Mouse (Mus musculus): ENCODE results near the gene 1700001C19Rik.

The 1700001C19Rik gene

DNA sequence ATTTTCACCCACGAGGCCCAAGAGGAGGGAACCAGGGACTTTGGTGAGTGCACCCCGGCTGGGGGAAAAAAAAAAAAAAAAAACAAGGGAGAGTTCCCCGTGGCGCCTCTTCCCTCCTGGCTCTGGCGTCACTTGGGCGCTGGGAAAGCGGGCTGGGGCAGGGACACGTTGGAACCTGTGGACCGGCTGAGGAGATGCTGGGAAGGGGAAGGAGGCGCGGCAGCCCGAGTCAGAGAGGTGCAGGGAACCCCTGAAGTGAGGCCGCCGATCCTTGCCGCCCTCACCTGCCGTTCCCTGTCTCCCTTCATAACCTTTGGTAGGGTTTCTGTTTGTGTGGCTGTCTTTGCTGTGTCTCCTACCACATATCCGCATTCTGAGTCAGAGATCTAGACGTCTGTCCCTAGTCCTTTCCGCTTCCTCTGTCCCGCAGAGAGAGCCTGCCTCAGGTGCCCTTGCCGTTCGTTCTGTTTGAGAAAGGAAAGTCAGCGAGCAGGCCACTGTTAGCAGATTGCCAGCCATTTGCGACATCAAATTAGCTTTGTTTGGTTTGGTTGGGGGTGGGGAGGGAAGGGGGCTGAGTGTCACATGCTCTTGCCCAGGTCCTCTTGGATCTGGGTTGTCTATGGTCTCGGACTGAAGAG lies at the start of gene 1700001C19Rik:
1700001C19Rik (minus strand) TSS at position 470 of the 641 bp plus-strand sequence.
- no peak for DNase-seq (ENCODE audit: low spot score in 2 of 2)

DNA sequence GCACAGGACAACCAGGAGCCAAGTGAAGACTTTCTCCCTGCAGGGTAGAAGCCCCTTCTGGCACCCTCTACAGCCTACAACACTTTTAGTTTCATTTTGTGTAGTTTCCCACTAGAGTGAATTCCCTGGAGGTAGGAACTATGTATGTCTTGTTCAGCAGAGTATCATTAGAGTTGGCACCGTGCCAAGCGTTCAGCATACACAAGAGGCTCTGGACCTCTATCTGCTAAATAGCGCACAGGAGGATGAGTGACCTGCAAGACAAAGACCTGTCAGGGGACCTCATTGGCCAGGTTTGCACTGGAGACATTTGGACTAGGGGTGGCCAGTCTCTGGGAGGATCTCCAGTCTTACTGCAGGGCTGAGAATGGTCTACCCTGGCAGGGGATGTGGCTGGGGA lies 48.6 kb upstream of the 1700001C19Rik start:
- DNase-seq (ENCODE audit: low spot score in 2 of 2), result no peak

DNA sequence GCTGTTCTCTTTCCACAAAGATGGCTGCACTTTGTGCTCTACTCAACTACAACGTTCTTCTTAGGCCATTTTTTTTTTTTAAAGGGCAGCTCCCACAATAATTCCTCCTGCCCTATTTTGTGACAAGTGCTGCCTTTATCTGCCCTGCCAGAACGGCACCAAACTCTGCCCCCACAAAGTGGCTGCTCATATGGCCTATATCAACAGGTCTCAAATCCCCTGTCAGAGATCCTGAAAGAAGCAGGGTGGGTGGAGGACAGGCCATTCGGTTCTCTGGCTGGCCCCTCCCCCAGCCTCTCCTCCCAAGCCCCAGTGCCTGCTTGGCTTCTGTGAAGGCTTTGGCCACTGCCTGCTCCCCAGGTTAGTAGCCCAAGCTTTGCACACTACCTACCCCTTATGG lies 47.8 kb upstream of the 1700001C19Rik start:
- DNase-seq (ENCODE audit: low spot score in 2 of 2), result no peak

DNA sequence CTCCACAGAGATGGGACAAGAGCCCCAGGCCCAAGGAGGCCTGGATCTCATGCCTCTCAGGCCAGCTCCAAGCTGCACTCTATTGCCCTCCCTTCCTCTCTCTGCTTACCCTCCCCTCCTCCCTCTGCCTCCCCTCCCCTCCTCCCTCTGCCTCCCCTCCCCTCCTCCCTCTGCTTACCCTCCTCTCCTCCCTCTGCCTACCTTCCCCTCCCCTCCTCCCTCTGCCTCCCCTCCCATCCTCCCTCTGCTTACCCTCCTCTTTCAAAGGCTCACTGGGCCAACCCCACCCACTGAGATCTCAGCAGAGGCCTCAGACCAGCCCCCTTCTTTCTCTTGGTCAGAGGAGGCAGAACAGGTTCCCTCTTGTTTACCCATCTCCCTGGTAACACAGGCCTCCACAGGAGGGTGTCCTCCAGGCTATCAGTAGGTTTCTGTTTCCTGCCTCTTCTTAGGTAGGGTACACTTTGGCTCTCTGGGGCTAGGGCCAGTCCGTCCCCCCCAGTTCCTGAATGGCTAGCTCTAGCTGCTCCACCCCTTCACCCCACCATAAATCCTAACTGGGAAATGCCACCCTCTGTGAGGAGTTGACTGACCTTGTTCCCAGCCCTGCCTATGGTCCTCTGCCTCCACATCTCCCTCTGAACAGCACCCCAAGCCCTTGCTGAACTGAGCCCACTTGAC lies 47.2 kb upstream of the 1700001C19Rik start:
- no peak for DNase-seq (ENCODE audit: low spot score in 2 of 2)

DNA sequence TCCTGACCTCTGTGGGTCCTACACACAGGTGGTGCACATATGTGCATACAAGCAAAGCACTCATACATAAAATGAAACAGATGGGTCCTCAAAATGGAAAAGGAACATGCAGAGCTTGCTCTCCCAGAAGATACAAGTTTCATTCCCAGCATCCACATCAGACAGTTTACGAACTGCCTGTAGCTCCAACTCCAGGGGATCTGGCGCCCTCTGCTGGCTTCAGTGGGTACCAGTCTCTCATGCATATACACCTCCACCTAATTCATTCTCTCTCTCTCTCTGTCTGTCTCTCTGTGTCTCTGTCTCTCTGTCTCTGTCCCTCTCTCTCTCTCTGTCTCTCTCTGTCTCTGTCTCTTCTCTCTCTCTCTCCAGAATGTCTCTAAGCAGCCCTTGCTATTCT lies 45.2 kb upstream of the 1700001C19Rik start:
- peak; percentile 49 to 62 for DNase-seq (ENCODE audit: low spot score in 2 of 2)

DNA sequence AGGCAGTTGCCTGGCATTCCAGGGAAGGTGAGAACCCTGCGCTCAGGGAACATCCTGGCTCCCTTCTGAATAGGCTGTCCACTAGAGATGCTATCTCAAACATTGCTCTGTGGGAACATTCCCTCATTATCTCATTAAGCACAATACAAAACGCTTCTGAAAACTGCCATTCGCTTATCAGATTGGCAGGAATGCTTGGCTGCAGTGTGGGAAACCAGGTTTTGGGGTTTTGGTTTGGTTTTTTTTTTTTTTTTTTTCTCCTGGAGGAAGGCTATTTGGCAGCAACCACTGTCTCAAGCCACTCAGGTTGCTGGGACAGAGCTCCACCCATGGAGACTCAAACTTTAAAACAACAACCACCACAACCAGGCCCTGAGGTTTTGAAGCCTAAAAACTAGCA lies 42.7 kb upstream of the 1700001C19Rik start:
- no peak for DNase-seq (ENCODE audit: low spot score in 2 of 2)

DNA sequence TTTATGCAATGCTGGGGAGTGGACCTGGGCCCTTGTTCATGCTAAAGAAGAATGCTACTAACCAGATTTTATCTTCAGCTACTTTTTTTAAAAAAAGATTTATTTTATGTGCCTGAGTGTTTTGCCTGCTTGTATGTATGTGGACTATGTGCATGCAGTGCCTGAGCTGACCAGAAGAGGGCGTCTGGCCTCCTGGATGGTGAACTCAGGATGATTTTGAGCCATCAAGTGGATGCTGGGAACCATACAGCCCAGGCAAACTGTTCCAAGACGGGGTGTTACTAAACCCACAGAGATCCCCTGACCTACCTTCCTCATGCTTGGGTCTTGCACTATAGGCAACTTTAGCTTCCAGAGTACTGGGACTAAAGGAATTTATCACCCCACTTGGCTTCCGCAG lies 38.5 kb upstream of the 1700001C19Rik start:
- DNase-seq (ENCODE audit: low spot score in 2 of 2), result no peak

DNA sequence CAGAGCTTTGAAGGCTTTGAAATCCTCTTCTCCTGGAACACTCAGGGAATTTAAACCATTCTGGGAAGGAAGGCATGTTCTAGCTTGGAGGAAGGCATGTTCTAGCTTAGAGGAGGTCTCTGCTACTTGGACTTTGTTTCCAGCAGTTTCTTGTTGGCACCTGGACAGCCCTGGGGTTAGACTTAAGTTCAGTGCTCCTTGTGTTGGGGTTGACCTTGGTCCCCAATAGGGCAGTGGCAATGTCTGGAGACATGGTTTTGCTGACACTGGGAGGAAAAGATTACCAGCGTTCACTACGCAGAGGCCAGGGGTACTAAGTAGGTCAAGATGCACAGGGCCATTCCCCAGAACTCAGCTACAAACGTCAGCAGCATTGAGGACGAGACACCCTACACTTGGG lies 38.0 kb upstream of the 1700001C19Rik start:
- no peak for DNase-seq (ENCODE audit: low spot score in 2 of 2)

DNA sequence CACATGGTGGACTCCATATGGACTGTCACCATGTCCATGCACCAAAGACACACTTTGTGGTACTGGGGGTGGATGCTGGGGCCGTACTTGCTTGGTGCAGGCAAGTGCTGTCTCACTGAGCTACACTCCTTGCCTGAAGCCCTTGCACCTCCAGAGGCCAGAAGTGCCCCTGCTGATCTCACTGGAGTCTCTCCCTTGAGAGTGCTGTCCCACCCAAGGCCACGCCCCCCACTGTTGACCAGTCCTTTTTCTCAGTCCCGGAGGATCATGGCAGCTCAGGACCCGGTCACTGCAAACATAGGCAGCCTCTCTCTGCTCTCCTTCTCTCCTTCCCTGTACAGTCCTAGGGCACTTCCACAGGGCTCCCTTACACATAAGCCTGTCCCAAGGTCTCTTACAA lies 37.1 kb upstream of the 1700001C19Rik start:
- no peak for DNase-seq (ENCODE audit: low spot score in 2 of 2)

DNA sequence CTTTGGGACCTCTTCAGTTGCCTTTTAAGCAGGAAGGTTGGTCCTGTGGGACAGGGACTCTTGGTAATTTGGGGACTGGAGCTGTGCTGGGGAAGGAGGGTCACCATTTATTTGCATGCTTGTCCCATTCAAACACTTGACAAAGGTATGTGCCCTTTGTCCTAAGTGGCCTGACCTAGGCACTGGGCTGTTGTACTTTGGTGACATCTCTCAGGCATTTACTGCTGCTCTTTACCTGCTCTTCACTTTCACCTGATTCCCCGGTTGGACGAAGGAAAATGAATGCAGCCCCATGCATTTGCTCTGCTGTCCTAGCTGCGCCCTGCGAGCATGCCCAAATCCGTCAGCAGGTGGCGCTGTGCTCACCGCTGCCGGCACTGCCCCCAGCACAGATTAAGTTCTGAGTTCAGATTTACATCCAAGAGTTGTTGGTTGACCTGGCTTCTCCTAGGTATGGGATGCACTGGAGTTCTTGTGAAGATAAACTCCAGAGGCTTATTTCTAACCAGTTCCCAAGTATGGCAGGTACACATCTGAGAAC lies 36.3 kb upstream of the 1700001C19Rik start:
- peak in 1 of 2 experiments; percentile 39 for DNase-seq (ENCODE audit: low spot score in 2 of 2)

DNA sequence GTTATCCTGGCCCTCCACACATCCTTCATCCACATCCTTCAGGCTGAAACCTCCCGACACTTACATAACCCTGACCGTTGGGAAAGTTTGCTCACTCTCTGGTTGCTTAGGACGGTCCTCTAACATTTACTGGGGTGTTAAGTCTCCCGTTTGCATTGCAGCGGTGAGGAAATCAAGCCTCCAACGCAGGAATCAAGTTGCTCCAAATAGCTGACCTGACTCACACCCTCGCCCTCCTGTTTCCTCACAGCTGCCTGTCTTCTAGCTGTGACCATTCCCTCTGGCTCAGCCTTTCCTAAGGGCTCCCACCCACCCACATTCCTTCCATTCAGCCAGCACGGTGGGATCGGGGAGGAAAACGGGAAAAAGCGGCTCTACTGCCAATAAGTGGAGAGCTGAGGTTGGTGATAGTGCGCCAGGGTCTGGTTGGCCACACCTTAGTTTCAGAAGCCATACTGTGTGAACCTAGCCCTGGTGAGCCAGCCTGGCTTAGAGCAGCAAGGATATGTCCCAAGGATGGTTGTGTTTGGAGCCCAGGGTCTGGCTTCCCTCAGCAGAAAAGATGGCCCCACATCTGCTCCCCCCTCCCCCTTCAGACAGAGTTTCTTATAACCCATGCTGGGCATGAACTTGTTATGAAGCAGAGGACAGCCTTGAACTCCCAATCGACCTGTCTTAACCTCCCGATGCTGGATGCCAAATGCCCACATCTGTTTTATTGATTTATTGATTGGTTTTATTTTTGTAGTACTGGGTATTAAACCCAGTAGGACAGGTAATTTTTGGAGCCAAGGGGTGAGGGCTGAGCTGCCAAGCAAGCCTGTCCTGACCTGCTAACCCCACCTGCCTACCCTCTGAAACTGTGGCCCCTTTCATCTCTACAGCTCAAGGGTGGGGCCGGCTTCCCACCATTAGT lies 35.5 kb upstream of the 1700001C19Rik start:
- DNase-seq (ENCODE audit: low spot score in 2 of 2), result no peak

DNA sequence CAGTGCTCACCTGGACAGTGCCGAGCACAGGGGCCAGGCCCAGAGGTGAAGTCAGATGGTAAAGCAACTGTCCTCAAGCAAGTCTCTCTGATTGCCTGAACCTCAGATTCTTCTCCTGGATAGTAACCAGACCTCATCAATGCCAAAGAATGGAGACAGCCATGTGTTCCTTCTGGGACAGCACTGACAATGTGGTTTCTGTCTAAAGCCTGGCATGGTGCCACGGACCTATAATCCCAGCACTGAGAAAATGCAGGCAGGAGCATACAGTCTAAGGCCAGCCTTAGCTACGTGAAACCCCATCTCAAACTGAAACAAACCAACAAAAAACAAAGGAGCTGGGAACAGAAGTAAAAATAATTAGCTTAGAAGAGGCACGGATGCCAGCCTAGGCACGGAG lies 33.5 kb upstream of the 1700001C19Rik start:
- peak in 1 of 2 experiments; percentile 32 for DNase-seq (ENCODE audit: low spot score in 2 of 2)

DNA sequence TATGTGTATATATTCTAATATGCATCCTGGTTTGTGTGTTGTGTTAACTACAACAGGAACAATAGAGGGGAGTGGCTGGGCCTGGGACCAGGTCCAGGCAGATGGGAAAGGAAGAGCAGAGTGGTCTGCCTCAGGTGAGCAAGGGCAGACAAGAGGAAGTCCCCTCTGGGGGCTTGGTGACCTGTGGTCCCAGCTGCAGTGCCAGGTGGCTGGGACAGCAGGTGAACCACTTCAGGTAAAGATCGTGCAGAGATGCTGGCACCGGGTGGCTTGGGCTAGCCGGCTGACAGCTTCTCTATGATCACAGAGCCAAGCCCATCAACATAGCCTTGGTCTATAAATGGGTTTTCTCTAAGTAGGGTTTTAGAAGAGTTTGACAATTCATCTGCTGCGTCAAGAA lies 32.9 kb upstream of the 1700001C19Rik start:
- no peak for DNase-seq (ENCODE audit: low spot score in 2 of 2)

DNA sequence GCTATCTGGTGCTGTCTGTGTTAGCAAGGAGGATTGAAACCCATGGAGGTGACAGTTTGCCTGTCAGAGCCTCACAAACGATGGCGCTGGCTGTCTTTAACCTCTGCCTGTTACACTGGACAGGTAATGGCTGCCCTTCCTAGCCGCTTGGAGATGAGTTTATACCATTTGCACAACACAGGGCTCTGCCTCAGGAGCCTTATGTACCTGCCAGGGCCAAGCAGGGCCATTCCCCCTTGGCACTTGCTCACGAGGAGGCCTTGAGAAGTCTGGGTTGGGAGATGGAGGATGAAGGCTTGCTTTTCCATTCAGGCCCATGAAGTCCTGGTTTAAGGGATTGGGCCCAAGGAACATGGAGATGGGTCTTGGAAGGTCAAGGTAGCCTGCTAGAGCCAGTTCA lies 32.5 kb upstream of the 1700001C19Rik start:
- DNase-seq (ENCODE audit: low spot score in 2 of 2), result no peak

DNA sequence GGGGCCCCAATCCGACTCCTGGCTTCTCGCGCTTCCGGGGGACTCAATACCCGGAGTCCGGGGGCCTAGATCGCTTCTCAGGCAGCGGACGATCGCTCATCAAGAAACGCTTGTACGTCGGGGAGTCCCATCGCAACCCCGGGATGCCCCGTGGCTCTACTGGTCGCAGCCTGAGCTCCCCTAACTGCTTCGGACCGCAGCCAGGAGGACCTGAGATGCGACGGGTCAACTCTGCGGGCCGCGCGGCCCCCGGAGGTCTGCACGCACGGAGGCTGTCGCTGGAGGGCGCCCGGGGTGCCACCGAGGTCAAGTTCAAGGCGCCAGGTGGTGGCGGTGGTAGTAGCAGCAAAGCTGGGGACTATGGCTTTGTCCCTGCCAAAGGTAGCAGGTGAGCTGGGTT lies 31.3 kb upstream of the 1700001C19Rik start:
- DNase-seq (ENCODE audit: low spot score in 2 of 2), result no peak

DNA sequence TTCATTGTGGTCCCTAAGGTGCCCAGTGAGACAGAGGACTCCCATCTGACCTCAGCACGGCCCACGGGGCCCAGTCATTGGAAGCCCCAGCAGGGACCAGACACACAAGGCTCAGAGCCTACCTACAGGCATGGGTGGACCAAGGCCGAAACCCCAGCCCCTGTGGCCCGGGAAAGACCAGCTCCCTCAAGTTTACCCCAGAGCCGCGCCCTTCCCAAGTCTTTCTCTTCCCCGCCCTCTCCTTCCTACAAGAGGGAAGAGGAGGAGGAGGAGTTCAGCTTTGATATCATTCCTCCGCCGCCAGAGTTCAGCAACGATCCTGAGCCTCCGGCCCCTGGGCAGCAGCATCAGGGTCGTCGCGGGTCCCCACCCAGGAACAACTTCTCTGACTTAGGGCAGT lies 30.9 kb upstream of the 1700001C19Rik start:
- DNase-seq (ENCODE audit: low spot score in 2 of 2), result no peak

DNA sequence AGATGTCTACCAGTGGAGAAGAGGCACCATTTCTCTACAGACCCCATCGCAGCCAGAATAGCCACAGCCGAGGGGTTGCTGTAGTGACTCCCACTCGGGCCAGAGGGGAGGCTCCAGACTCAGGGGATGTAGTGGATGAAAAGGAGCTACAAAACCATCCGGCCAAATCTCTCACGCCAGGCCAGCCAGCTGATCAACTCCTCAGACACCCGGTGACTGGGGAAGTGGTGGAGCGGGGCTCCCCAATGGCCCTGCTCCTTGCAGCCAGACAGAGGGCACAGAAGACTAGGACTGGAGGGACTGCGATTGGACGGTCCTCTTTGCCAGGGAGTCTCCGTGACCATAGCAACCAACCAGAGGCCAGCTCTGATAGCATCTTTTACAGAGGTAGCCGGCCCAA lies 30.5 kb upstream of the 1700001C19Rik start:
- DNase-seq (ENCODE audit: low spot score in 2 of 2), result no peak

DNA sequence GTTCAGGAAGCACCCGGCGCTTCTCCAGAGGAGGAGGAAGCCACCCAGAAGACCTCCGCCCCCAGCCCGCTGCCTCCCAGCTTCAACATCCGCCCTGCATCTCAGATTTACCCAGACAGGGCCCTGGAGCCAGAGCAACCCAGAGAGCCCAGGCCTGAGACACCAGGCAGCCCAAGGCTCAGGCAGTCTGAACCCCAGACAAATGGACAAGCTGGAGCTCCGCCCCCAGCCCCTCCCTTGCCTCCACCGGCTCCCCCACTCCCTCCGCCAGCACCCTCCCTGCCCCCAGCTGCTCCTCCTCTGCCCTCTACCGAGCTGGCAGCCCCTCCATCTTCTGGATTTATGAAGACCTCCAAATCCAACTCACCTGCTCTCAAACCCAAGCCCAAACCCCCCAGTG lies 29.1 kb upstream of the 1700001C19Rik start:
- DNase-seq (ENCODE audit: low spot score in 2 of 2), result no peak

DNA sequence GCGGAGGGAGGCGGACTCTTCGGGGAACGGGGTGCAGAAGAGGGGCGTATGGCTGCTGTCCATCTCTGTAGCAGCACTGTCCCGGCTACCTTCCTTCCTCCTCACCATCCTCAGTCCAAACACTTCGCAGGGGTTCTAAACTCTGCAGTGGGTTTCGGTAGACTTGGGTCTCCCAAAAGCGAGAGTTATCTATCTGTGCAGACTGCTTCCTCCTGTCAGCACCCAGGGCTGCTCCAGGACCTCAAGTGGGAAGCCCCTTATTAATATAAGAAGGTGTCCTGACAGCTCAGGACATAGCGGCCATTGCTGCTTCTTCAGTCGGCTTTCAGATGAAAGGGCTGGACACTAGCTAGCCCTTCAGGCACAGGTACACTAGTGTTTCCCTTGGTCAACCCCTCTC lies 27.8 kb upstream of the 1700001C19Rik start:
- DNase-seq (ENCODE audit: low spot score in 2 of 2), result no peak

DNA sequence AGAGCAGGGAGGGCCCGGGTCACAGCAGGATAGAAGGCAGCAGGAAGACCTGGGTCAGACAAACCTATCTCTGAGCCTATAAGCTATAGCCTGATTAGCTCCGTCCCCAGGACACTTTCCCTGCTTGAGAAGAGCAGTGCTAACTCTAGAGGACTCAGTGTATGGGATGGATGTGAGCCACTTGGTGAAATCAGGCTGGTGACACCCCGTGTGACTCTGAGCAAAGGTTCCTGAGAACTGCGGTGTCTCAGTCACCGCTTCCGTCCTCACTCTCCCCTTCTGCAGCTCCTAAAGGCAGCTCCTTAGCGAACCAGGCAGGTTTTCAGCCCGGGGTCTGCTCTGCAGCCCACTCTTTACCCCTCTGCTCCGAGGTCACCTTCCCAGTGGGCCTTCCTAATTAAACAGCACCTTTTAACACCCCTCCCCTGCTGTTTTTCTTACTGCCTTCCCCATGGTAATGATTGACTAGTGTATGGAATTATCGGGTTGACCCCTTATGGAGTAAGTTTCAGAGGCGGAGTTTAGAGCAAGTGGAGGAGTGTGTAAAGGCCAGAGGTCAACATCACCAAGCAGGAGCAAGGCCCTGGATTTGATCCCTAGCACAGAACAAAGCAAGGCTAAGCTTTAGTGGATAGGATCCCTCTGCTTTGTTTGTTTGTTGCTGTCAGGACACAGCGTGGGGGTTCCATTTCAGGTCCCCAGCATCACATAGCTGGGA lies 27.2 kb upstream of the 1700001C19Rik start:
- DNase-seq (ENCODE audit: low spot score in 2 of 2), result no peak

DNA sequence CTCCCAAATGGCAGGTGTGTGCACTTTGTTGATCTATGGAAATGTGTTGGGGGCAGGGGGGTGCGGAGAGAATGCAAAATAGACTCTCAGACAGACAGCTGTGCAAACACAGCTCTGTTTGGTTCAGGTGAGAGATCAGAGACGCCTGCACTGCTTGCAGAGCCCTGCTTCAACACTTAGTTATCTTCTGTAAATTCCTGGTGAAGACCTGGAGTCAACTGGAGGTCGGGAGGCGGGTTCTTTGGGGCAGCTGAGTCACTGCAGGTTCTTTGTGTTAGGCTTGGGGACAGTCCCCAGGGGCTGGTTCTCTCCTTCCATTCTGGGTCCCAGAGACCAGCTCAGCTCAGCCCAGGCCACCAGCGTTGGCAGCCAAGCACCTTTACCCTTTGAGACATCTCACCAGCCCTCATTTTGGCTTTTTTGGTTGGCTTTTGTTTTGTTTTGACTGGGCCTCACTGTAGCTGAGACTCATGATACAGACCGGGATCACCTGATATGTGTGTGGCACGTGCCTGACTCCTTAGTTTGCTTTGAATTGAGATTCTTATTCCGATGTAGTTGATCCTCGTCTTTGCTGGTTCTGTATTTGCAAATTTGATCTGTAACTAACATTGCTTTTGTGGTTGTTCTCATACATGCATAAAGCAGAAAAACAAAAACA lies 25.7 kb upstream of the 1700001C19Rik start:
- DNase-seq (ENCODE audit: low spot score in 2 of 2), result no peak
